Mouse (Mus musculus) lung, embryonic 15.5 days (tissue): ENCODE measurements around the gene Msh2. TPM values are rescaled to one million over a fixed set of nuclear protein-coding genes. Genes with fewer than 3 reads are reported as not detected.

Experiments used
- ATAC-seq: fragments of 200-750 bp; cut with Nextera tagmentation; 2 replicates; pipeline ENCODE4 v1.8.0; 2017; ENCODE audit warnings: moderate number of reproducible peaks, borderline replicate concordance; ENCODE audit not compliant: low FRiP score, low TSS enrichment; ENCODE audit errors: extremely low read depth
- H3K27ac ChIP-seq: fragments of 300-500 bp; sonication (generic); 2 replicates; pipeline ENCODE4 v1.5.1; 2015; ENCODE audit warnings: moderate library complexity, mild to moderate bottlenecking, inconsistent platforms
- H3K27me3 ChIP-seq: fragments of 300-500 bp; sonication (generic); 2 replicates; pipeline ENCODE4 v1.6.1; 2015; ENCODE audit warnings: inconsistent platforms
- H3K36me3 ChIP-seq: fragments of 300-500 bp; sonication (generic); 2 replicates; pipeline ENCODE4 v1.6.1; 2015; ENCODE audit warnings: inconsistent platforms
- H3K4me1 ChIP-seq: fragments of 300-500 bp; sonication (generic); 2 replicates; pipeline ENCODE4 v1.6.1; 2015; ENCODE audit warnings: inconsistent platforms
- H3K4me2 ChIP-seq: fragments of 300-500 bp; sonication (generic); 2 replicates; pipeline ENCODE4 v1.6.1; 2015; ENCODE audit warnings: inconsistent platforms, mild to moderate bottlenecking, moderate library complexity
- H3K4me3 ChIP-seq: fragments of 300-500 bp; sonication (generic); 2 replicates; pipeline ENCODE4 v1.5.1; 2015; ENCODE audit warnings: mild to moderate bottlenecking, inconsistent platforms
- H3K9ac ChIP-seq: fragments of 300-500 bp; sonication (generic); 2 replicates; pipeline ENCODE4 v1.6.1; 2015; ENCODE audit warnings: inconsistent platforms
- H3K9me3 ChIP-seq: fragments of 300-500 bp; sonication (generic); 2 replicates; pipeline ENCODE4 v1.6.1; 2016; ENCODE audit warnings: inconsistent platforms
- WGBS: fragments of 180-500 bp; shearing (Covaris S2); methylation state at CpG from one replicate; pipeline ENCODE4 v1.1.7; 2015; 5-methylcytosine and 5-hydroxymethylcytosine counted together
- polyA plus RNA-seq: library from polyadenylated mRNA; unstranded; fragments of >200 nt; fragmentation: Nextera tagmentation; extraction: Ambion mirVana; gene quantifications from 2 replicates; pipeline ENCODE4 v1.2.1, GENCODE M21; 2015

Msh2 gene
- polyA plus RNA-seq, 1 experiment from 2014 or later, result 79.2 TPM

GRCm38 (mm10) chr17:87770766-87771165, 98.6 kb downstream of the Msh2 start:
- no peak overlapping the region for H3K4me3 ChIP-seq
- ATAC-seq, result no peak
- 41% methylated on average over 5 of the region's 5 CpGs for WGBS
- H3K4me2 ChIP-seq, result no peak overlapping the region
- no peaks in the 10 kb centered on the region for H3K27me3 ChIP-seq
- H3K9me3 ChIP-seq, result no peaks in the 10 kb centered on the region
- no peak overlapping the region for H3K27ac ChIP-seq
- H3K9ac ChIP-seq, result no peak overlapping the region
- H3K36me3 ChIP-seq, result no peaks in the 10 kb centered on the region
- no peaks in the 10 kb centered on the region for H3K4me1 ChIP-seq

- H3K4me1 ChIP-seq, result no peaks in the 10 kb centered on the region
- H3K4me3 ChIP-seq, result no peak overlapping the region
- H3K27ac ChIP-seq, result no peak overlapping the region
- ATAC-seq, result 0 out of 2 replicates have a peak, but pooled peaks have one; percentile 20
- H3K4me2 ChIP-seq, result no peak overlapping the region
- H3K27me3 ChIP-seq, result no peaks in the 10 kb centered on the region
- H3K9me3 ChIP-seq, result no peaks in the 10 kb centered on the region
- no peak overlapping the region for H3K9ac ChIP-seq
- WGBS, result 71% methylated on average over 3 of the region's 3 CpGs
- H3K36me3 ChIP-seq, result no peaks in the 10 kb centered on the region
Observed at GRCm38 (mm10) chr17:87773175-87773574, 101.0 kb downstream of the Msh2 start.

Other genes starting within 250 kb of the Msh2 start
- gene Stpg4, start 244.6 kb upstream of the Msh2 start, polyA plus RNA-seq, result not detected in 2 replicates
- 942 and 944 TPM in 2 replicates for gene Calm2, start 225.4 kb upstream of the Msh2 start, polyA plus RNA-seq
- 344 and 355 TPM in 2 replicates for gene Epcam, start 36.4 kb upstream of the Msh2 start, polyA plus RNA-seq
- 0.07 TPM in 1 of 2 replicates, not detected in the other for gene Kcnk12, start 125.7 kb downstream of the Msh2 start, polyA plus RNA-seq
- gene Rpl36-ps4, start 248.6 kb downstream of the Msh2 start, polyA plus RNA-seq, result not detected in 2 replicates